Mouse (Mus musculus) gastrocnemius, postnatal 10 days (tissue): ENCODE data around the gene Ctsd. TPM values are rescaled to one million over a fixed set of nuclear protein-coding genes. Genes with fewer than 3 reads are reported as not detected.
"Not testable (repeated sequence)": the region's sequence is repeated elsewhere in the genome, so short reads cannot be mapped to it uniquely, and the experiment has no call there.

Experiments
- DNase-seq: peaks from one replicate; pipeline ENCODE4 v3.0.0; 2021; ENCODE audit warnings: mixed read lengths
- total RNA-seq, 2 experiments: library from RNA; stranded (reverse); gene quantifications; 2 replicates each; pipeline ENCODE4 v1.2.3; 2021

The Ctsd gene
- total RNA-seq, 2 experiments from 2014 or later: 249 to 254 TPM

GRCm38 (mm10) chr7:142334246-142334645, 53.6 kb downstream of the Ctsd start:
- peak; percentile 96 for DNase-seq

GRCm38 (mm10) chr7:142332741-142333140, 55.1 kb downstream of the Ctsd start:
- not testable (repeated sequence) for DNase-seq

GRCm38 (mm10) chr7:142331281-142331680, 56.6 kb downstream of the Ctsd start:
- DNase-seq: no peak

- DNase-seq: peak; percentile 35
Observed at GRCm38 (mm10) chr7:142330271-142330724, 57.5 kb downstream of the Ctsd start.

GRCm38 (mm10) chr7:142328507-142328906, 59.3 kb downstream of the Ctsd start:
- no peak for DNase-seq

GRCm38 (mm10) chr7:142326714-142327445, 61.0 kb downstream of the Ctsd start:
- DNase-seq: no peak

Other genes starting within 250 kb of the Ctsd start
- not detected for gene Gm45337, start 243.4 kb downstream of the Ctsd start, total RNA-seq
- gene Gm29735, start 230.9 kb downstream of the Ctsd start, total RNA-seq: not detected
- gene Gm4553, start 222.3 kb downstream of the Ctsd start, total RNA-seq: not detected
- not detected for gene Krtap5-2, start 212.0 kb downstream of the Ctsd start, total RNA-seq
- not detected for gene Gm10153, start 197.6 kb downstream of the Ctsd start, total RNA-seq
- gene Krtap5-3, start 186.7 kb downstream of the Ctsd start, total RNA-seq: not detected
- not detected for gene Gm7579, start 176.2 kb downstream of the Ctsd start, total RNA-seq
- not detected for gene Krtap5-5, start 158.1 kb downstream of the Ctsd start, total RNA-seq
- gene Gm40460, start 147.0 kb downstream of the Ctsd start, total RNA-seq: not detected
- gene Gm2431, start 129.7 kb downstream of the Ctsd start, total RNA-seq: not detected
- not detected for gene Gm4559, start 113.7 kb downstream of the Ctsd start, total RNA-seq
- not detected for gene Krtap5-1, start 90.9 kb downstream of the Ctsd start, total RNA-seq
- not detected for gene Krtap5-4, start 84.5 kb downstream of the Ctsd start, total RNA-seq
- 1 to 10 TPM; 3.3 to 4.8 TPM for gene Ifitm10, start 14.3 kb downstream of the Ctsd start, total RNA-seq
- gene Gm49369, start 5.4 kb downstream of the Ctsd start, total RNA-seq: 1 to 10 TPM in 1 of 2 experiments, not detected in 1; 1.0 TPM
- gene Syt8, start 46.8 kb upstream of the Ctsd start, total RNA-seq: under 1 TPM in 1 of 2 experiments, not detected in 1; 0.36 TPM
- over 10,000 TPM; 11,296 to 12,937 TPM for gene Tnni2, start 53.8 kb upstream of the Ctsd start, total RNA-seq
- gene Lsp1, start 72.8 kb upstream of the Ctsd start, total RNA-seq: 10 to 100 TPM; 14.4 to 24.4 TPM
- gene Tnnt3, start 110.8 kb upstream of the Ctsd start, total RNA-seq: over 10,000 TPM; 17,146 to 18,824 TPM
- 1 to 10 TPM; 6.4 to 7.2 TPM for gene Mrpl23, start 144.6 kb upstream of the Ctsd start, total RNA-seq